Mouse (Mus musculus) frontal cortex, postnatal 14 days (tissue): ENCODE results near the gene Tifa.

Experiments used
- DNase-seq, 2 experiments: peaks; one replicate each; pipeline ENCODE4 v3.0.0; 2022; ENCODE audit warnings: low spot score in 2 of 2

Gene Tifa

GRCm38 (mm10) chr3:127823886-127824863 lies 34.6 kb downstream of the Tifa start:
- no peak for DNase-seq

GRCm38 (mm10) chr3:127826503-127826902 lies 36.9 kb downstream of the Tifa start:
- DNase-seq = no peak

- no peak for DNase-seq
These were observed 37.5 kb downstream of the Tifa start for GRCm38 (mm10) chr3:127827123-127827522.

GRCm38 (mm10) chr3:127830183-127830582 lies 40.6 kb downstream of the Tifa start:
- no peak for DNase-seq

- no peak for DNase-seq
These were observed 41.5 kb downstream of the Tifa start for GRCm38 (mm10) chr3:127831079-127831478.

- no peak for DNase-seq
These were observed 44.4 kb downstream of the Tifa start for GRCm38 (mm10) chr3:127834040-127834439.

GRCm38 (mm10) chr3:127835594-127835993 lies 46.0 kb downstream of the Tifa start:
- no peak for DNase-seq

- DNase-seq = peak in 1 of 2 experiments; percentile 9
These were observed 47.2 kb downstream of the Tifa start for GRCm38 (mm10) chr3:127836798-127837153.

GRCm38 (mm10) chr3:127837154-127837865 lies 47.7 kb downstream of the Tifa start, which contains the start of gene Ap1ar:
TSS of gene Ap1ar (minus strand) at chr3:127837523.
- DNase-seq = peak; percentile 92 to 94

- no peak for DNase-seq
These were observed 48.5 kb downstream of the Tifa start for GRCm38 (mm10) chr3:127837972-127838644.

- DNase-seq = no peak
These were observed 52.3 kb downstream of the Tifa start for GRCm38 (mm10) chr3:127841926-127842325.

GRCm38 (mm10) chr3:127843324-127843940 lies 53.8 kb downstream of the Tifa start:
- DNase-seq = no peak

GRCm38 (mm10) chr3:127843941-127844327 lies 54.3 kb downstream of the Tifa start:
- no peak for DNase-seq

- no peak for DNase-seq
These were observed 58.6 kb downstream of the Tifa start for GRCm38 (mm10) chr3:127848088-127848808.

GRCm38 (mm10) chr3:127849922-127850321 lies 60.3 kb downstream of the Tifa start:
- DNase-seq = no peak

- no peak for DNase-seq
These were observed 61.4 kb downstream of the Tifa start for GRCm38 (mm10) chr3:127850776-127851646.

GRCm38 (mm10) chr3:127852722-127853121 lies 63.1 kb downstream of the Tifa start:
- DNase-seq = no peak

GRCm38 (mm10) chr3:127853431-127854206 lies 64.0 kb downstream of the Tifa start:
- DNase-seq = peak; percentile 43 to 63

- no peak for DNase-seq
These were observed 71.7 kb downstream of the Tifa start for GRCm38 (mm10) chr3:127861340-127861739.
